Mouse (Mus musculus) kidney, adult 9 months (tissue): Measurements from ENCODE around the gene Dpy19l3.
A peak's percentile ranks its signal among the peaks of the same experiment; 100 is the strongest.

Experiments
- DNase-seq: peaks from one replicate; pipeline ENCODE4 v3.0.0; 2022

The Dpy19l3 gene

GRCm38 (mm10) chr7:35754033-35754885 is at the start of gene Dpy19l3:
Gene Dpy19l3 (minus strand): TSS chr7:35754454.
- peak; percentile 87 for DNase-seq

GRCm38 (mm10) chr7:35802906-35803595 is 48.8 kb upstream of the Dpy19l3 start, which contains the start of gene Zfp507:
Gene Zfp507 (minus strand): TSS chr7:35803003.
- DNase-seq: peak; percentile 86

GRCm38 (mm10) chr7:35802201-35802905 is 48.1 kb upstream of the Dpy19l3 start:
- DNase-seq: peak; percentile 25

- peak; percentile 7 for DNase-seq
Observed at GRCm38 (mm10) chr7:35796123-35796522, 41.9 kb upstream of the Dpy19l3 start.

- no peak for DNase-seq
Observed at GRCm38 (mm10) chr7:35794145-35794664, 40.0 kb upstream of the Dpy19l3 start.

- no peak for DNase-seq
Observed at GRCm38 (mm10) chr7:35792150-35792848, 38.0 kb upstream of the Dpy19l3 start.

- DNase-seq: no peak
Observed at GRCm38 (mm10) chr7:35790926-35791325, 36.7 kb upstream of the Dpy19l3 start.

GRCm38 (mm10) chr7:35790201-35790600 is 35.9 kb upstream of the Dpy19l3 start:
- DNase-seq: peak; percentile 17

GRCm38 (mm10) chr7:35785579-35785978 is 31.3 kb upstream of the Dpy19l3 start:
- no peak for DNase-seq

GRCm38 (mm10) chr7:35782252-35782651 is 28.0 kb upstream of the Dpy19l3 start:
- DNase-seq: no peak

GRCm38 (mm10) chr7:35774127-35774526 is 19.9 kb upstream of the Dpy19l3 start:
- no peak for DNase-seq

- DNase-seq: no peak
Observed at GRCm38 (mm10) chr7:35772347-35772746, 18.1 kb upstream of the Dpy19l3 start.

- DNase-seq: no peak
Observed at GRCm38 (mm10) chr7:35771106-35771505, 16.9 kb upstream of the Dpy19l3 start.

- no peak for DNase-seq
Observed at GRCm38 (mm10) chr7:35770122-35770521, 15.9 kb upstream of the Dpy19l3 start.

- DNase-seq: no peak
Observed at GRCm38 (mm10) chr7:35764461-35764860, 10.2 kb upstream of the Dpy19l3 start.

GRCm38 (mm10) chr7:35761801-35762200 is 7.5 kb upstream of the Dpy19l3 start:
- no peak for DNase-seq

- DNase-seq: no peak
Observed at GRCm38 (mm10) chr7:35759602-35760001, 5.3 kb upstream of the Dpy19l3 start.

GRCm38 (mm10) chr7:35756510-35757440 is 2.5 kb upstream of the Dpy19l3 start:
- no peak for DNase-seq

- DNase-seq: no peak
Observed at GRCm38 (mm10) chr7:35754886-35755168, 573 bp upstream of the Dpy19l3 start.

- no peak for DNase-seq
Observed at GRCm38 (mm10) chr7:35753319-35754032, 778 bp downstream of the Dpy19l3 start.

GRCm38 (mm10) chr7:35750873-35751272 is 3.4 kb downstream of the Dpy19l3 start:
- no peak for DNase-seq
